Mouse (Mus musculus): ENCODE measurements around the gene Smim27.

Gene Smim27

DNA sequence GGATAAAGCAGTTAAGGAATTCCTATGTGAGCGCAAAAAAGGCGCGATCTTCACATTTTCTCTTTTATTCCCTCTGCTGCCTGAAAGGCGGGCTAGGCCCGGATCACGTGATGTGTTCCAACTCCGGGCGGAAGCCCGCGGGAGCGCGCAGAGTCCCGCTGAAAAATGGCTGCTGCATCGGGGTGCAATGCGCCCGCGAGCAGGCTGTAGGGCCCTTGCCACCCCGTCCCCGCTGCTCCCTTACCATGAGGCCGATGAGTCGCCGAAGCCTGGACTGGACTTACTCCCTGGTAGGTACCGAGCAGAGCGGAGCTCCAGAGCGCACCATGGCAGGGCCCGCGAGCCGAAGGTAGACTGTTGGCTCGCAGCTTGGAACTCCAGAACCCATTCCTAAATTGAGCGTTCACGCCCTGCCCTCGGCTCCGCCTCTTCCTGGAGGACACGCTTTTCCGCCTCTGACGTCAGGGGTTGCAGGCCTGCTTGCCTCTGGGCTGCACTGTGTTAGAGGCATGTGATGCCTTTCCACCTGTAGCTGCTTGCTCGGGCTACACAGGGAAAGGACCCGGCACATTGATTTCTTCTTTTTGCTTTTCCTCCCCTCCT, at the start of gene Smim27, which contains the start of gene Topors:
Smim27 (plus strand) TSS at position 150 of the 603 bp plus-strand sequence.
Topors (minus strand) TSS at position 421 of the 603 bp plus-strand sequence.
- peak; percentile 96 for DNase-seq (ENCODE audit: low read depth, low spot score)

DNA sequence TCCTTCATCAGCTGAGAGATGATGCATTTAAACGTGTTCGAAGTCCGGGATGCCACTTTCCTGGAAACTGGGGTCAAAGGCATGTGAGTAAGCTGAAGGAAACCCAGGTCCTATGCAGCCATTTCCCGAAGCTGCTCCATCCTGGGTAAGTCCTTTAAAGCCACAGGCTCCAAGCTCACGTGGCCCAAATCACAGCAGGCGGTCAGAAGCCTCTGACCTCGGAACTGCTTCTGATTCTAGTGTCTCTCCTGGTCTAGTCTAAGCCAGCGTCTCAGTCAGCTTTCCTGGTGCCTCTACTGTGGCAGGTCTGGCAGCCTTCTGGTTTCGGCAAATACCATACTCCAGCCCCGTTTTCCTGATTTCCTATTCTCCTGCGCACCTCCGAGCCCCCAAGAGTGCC, 48.9 kb upstream of the Smim27 start:
- no peak for DNase-seq (ENCODE audit: low read depth, low spot score)

DNA sequence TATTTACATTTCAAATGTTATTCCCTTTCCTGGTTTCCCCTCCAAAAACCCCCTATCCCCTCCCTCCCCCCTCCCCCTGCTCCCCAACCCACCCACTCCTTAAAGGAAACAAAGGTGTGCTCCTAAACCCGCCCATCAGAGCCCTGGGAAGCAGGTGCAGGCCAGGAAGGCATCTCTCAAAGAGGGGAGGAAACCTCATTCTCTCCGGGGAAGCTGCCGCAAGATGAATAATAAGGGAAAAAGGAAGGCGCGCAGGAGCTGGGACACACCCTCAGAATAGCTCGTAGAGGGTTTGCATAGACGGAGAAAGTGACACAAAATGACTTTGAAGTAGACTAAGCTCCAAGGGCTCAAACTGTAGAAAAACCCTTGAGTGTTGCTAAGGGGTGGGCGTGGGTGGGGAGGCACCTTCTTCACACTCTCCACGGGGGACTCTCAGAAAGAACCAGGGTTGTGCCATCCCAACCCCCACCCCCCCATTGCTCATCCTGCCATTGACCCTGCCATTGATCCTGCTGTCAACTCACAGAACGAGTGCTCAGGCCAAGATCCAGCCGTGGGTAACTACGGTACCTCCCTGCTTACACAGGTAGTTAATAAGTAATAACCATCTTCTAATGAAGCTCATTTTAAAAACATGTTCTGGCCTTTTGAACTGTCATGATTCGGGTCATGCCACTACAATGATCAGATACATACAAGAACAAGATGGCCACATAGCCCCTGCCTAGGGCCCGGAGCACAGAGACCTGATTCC, 48.2 kb upstream of the Smim27 start:
- DNase-seq (ENCODE audit: low read depth, low spot score): no peak

DNA sequence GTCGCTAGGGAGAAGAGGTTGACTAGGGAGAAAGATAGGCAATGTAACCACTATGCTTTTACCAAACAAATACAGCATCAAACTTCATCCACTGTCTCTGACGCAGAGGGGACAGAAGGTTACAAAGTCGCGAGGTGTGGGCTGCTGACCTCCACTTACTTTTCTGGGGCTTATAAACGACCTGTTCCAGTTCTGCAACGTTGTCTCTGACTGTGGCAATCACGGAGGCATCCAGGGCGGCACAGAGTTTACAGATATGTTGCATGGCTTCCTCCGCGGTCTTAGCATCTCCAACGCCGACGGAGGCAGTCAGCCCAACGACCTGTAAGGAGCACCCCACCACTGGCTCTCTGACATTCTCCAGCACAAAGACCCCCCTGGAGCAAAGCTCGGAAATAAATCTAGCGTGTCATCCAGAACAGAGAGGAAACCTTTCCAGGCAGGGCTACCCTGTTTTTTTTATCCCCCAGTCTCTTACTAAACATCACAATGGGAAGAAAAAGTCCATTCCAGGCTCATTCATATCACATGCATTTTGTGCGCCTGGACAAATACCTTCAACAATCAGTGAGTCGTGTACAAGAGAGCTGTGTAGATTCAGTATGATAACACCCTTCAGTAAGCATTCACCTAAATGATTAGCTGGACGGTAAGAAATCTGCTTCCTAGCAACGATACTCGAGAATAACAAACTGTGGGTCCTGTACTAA, 47.3 kb upstream of the Smim27 start:
- DNase-seq (ENCODE audit: low read depth, low spot score): no peak

DNA sequence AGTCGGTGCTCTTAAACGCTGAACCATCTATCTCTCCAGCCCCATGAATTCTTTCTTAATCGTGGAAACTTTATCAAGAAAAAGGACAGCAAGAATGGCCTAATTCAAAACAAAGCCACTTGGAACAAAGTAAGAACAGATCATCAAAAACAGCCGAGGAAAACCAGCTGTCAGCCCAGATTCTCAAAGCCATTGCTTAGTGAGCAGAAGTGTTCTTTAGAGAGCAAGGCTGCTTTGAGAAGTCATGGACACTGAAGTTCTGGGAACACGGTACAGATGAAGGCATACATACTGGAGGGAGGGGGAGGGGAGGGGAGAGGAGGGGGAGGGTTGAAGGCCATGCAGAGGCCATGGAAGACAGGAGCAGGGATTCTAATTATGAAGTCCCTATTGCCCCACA, 43.3 kb upstream of the Smim27 start:
- no peak for DNase-seq (ENCODE audit: low read depth, low spot score)

DNA sequence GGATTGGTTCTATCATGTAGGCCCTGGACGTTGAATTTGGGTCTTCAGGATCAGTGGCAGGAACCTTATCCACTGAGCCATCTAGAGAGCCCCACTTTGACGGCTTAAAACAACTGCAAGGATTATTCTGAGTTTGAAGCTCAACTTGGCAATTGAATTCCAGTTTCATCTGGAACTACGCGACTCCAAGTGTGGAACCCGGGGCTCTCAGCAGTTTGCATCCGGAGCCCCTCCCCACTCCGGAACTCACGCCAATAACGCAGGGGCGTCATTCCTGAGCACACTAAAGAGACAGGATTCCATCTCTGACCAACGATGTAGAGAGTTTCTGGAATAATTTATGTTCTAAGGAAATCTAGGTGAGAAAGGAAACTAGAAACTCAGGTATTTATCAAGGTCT, 42.2 kb upstream of the Smim27 start:
- no peak for DNase-seq (ENCODE audit: low read depth, low spot score)

DNA sequence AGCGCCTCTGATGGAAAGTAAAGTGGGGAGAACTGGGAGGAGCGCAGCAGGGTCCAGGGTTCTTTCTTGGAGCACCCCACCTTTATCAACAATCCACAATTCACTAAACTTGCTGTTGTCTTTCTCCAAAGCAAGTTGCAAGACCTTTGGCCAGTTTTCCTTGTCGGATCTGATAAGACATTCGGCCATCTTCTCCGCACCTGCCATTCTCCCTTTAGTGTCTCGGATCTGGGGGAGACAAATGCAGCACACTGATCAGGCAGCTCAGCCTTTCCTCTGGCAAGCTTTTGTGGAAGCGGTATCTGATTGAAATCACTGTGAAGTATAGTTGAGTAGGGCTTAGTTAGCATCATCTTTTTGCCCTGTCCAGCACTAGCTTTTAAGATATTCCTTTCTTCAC, 41.5 kb upstream of the Smim27 start:
- DNase-seq (ENCODE audit: low read depth, low spot score): no peak

DNA sequence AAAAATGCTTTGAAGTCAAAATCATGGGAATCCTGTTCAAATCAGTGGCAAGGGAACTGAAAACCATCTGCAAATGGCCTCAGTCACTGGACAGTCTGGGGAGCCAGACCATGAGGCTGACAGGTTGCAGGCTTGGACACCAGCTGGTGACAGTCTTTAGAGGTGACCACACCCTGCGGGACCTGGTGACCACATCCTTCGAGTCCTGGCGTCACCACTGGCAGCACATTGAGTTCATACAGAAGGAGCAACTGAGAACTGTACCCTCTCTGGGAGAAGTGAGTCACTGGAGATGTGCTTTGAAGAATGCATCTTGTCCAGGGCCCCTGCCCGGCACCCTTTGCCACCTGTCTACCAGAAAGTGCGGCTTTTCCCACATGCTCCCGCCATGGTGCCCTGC, 39.7 kb upstream of the Smim27 start:
- no peak for DNase-seq (ENCODE audit: low read depth, low spot score)

DNA sequence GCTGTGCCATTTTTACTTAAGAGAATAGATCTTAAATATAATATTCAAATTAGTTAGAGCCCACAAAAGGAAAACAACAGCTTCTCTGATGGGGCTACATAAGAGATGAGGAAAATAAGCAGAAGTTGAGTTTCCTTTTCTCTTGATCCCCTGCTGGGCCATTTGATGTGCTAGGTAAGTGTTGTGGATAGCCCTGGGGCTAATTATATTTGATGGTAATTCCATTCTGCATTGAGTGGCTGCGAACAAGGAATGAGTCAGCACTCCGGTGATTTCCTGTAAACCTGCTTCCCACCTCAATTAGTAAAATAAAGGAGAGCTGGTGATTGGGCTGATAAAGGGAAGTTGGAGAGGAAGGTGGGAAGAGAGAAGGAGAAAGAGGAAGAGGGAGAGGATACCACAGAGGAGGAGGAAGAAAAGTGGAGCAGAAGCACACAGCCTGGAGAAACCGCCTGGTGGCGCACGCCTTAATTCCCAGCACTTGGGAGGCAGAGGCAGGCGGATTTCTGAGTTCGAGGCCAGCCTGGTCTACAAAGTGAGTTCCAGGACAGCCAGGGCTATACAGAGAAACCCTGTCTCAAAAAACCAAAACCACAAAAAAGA, 36.2 kb upstream of the Smim27 start:
- no peak for DNase-seq (ENCODE audit: low read depth, low spot score)

DNA sequence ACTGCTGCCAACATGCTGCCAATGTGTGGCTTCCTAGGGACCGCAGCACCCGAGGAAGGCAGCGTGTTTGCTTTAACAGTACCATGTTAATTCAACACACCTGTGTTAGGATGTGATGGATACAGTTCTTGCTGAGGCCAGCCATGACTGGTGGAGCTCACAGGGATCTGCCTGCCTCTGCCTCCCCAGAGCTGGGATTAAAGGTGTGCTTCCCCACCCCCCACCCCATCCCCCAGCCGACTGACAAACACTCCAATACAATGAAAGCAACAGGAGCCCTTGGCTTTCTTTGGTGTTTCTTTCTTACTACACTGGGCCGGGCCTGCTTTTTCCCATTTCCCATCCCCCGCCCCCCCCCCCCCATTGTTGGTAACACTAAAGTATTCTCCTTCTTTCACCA, 35.1 kb upstream of the Smim27 start:
- no peak for DNase-seq (ENCODE audit: low read depth, low spot score)

DNA sequence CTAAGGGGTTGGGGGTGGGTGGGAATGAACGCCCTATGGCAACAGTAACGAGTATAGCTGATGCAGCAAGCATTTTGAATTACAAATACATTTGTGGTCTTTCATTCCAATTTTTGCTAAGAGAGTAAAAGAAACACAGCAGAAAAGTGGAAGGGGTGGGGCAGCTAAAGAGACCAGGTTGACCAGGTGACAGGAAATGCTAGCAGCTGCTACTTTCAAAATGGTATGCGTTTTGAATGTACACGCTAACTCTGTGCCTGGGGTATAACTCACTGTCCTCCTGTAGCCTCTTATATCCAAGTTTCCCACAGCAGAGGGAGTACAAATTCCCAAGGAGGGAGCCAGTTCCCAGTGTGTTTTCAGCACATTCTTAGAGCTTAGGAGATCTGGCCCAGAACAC, 32.5 kb upstream of the Smim27 start:
- DNase-seq (ENCODE audit: low read depth, low spot score): peak; percentile 29

DNA sequence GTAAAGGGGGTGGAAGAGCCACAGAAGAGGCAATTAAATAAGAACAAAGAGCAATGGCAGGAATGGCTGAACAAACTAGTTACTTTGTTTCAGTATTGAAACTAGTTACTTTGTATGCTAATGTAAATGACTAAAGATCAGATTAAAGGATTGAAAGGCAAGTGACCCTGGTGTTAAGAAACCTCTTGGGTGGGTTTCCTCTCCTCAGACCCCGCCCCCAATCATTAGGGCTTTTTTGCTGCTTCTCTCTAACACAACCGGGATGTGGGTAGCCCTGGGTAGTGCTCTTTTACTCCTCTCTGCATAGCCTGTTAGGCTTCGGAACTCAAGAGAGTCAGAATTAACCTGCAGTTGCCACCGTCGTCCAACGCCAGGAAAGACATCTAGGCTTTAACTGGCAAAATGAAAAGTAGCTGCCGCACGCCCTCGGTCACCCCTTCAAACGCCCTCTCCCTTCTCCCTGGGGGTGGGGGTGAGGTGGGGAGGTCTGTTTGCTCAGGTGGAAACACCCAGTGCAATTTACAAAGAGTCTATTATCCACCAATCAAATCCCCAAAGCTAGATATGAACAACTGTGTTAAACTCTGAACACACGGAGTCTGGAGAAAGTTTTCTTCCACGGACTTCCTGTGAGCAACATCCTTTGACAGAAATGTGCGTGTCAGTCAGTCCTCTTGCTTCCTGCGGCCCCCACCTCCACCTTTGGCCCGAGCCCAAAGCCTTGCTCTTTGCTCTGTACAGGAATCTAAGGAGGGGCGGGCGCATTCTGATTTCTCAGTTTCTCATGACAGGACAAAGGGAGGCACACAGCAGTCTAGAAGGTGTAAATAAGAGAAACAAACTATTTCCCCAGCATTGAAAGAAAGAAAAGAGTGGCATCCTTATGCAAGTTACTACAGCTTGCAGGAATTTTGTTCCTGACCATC, 30.6 kb upstream of the Smim27 start:
- peak; percentile 72 for DNase-seq (ENCODE audit: low read depth, low spot score)

DNA sequence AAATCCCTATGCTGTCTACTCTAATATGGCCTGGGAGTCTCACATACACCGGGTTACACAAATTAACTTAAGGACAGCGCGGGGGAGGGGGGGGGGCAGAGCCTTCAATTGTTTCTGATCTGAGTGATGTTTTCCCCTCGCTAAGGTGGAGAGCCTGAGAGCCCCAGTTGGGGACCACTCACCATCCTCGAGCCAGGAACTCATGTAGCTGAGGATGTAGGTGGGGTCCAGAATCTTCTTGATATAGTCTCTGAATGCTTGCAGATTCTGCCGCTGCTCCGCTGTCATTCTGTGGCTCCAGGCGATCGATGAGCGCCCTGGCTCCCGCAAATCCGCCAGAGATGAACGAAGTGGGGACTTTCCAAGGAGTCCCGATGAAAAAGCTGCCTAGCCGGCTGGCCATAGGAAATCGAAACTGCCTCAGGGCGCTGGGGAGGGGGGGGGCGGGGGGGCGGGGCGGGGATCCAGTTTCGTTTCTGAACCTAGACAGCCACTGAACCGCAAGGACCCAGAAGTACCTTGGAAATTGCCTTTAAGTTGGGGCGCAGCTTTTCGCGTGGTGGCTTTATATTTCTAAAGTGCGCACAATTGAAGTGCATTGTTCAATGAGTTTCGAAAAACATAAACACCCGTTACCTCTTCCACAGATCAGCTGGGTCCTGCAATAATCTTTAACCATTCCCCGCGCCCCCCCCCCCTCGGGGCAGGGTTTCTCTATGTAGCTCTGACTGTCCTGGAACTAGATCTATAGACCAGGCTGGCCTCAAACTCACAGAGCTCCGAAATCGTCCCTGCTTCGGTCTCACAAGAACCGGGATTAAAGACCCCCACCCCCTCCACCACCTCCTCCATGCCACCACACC, 29.7 kb upstream of the Smim27 start, which contains the start of gene Ddx58:
Ddx58 (minus strand) TSS at position 420 of the 863 bp plus-strand sequence.
- peak; percentile 73 for DNase-seq (ENCODE audit: low read depth, low spot score)

DNA sequence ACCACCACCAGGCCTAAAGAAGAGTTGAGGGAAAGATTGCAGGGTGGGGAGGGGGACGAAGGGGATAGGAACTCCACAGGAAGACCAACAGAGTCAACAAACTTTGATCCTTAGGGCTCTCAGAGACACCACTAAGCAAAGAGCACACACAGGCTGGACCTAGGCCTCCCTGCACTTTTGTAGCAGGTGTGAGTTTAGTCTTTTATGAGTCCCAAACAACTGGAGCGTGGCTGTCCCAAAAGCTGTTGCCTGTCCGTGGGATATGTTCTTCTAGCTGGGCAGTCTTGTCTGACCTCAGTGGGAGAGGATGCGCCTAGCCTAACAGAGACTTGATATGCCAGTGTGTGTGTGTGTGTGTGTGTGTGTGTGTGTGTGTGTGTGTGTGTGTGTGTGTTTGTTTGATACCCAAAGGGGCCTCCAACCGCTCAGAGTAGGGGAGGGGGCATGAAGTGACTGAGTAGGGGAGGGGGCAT, 29.1 kb upstream of the Smim27 start:
- peak; percentile 23 for DNase-seq (ENCODE audit: low read depth, low spot score)

DNA sequence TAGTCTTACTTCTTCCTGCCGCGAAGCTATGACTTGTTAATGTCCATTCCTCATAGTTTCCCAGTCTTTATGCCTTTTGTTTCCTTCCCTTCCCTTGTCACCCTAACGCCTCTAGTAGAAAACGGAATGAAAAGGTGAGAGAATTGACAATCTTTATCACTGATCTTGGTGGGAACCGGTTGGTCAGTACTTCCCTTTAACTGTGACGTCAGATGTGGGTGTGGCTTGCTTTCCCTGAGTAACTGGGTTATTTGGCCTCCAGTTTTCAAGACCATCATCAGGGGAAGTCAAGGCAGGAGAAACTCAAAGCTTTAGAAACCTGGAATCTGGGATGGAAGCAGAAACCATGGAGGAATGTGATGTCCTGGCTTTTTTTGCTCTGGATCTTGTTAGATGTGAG, 27.5 kb upstream of the Smim27 start:
- no peak for DNase-seq (ENCODE audit: low read depth, low spot score)

DNA sequence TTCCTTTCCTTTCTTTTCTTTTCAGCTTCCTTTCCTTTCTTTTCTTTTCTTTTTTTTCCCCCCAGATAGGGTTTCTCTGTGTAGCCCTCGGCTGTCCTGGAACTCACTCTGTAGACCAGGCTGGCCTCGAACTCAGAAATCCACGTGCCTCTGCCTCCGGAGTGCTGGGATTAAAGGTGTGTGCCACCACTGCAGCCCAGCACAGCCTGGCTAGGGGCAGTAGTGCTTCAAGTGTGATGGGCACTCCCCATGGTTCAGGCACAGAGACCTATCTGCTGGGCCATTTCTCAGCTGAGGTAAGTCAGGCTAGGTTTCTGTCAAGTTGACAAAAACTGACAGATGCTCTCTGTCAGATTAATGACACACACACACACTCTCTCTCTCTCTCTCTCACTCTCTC, 26.4 kb upstream of the Smim27 start:
- DNase-seq (ENCODE audit: low read depth, low spot score): no peak

DNA sequence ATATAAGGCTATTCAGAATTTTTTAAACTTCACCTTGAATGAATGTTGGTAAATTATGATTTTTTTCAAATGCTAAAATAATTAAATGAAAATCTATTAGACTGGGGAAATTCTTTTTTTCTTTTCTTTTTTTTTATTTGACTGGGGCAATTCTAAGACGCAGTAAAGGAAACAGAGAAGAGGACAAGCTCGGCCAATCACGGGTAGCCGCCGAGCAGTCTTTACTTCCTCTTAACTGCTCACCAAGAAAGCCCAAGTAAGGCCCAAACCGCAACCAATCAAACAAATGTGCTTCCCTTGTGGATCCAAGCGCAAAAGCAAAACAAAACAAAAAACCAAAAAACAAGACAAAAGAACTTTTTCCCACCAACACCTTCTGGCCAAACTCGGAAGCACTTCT, 25.3 kb upstream of the Smim27 start:
- DNase-seq (ENCODE audit: low read depth, low spot score): peak; percentile 8

DNA sequence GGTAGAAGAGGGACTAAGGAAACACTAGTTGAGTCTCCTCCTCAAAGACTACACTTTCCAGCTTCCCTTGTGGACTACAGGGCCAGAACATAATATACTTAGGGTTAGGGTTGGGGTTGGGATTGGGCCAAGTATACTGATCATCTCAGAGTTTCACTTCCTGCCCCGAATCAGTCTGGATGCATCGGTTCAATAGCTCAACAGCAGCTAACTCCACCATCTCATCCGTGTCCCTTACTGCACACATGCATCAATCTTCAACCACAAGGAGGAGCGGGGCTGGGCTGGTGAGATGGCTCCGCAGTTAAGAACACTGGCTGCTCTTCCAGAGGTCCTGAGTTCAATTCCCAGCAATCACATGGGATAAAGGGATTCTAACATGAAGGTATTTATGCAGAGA, 18.4 kb upstream of the Smim27 start:
- DNase-seq (ENCODE audit: low read depth, low spot score): no peak

DNA sequence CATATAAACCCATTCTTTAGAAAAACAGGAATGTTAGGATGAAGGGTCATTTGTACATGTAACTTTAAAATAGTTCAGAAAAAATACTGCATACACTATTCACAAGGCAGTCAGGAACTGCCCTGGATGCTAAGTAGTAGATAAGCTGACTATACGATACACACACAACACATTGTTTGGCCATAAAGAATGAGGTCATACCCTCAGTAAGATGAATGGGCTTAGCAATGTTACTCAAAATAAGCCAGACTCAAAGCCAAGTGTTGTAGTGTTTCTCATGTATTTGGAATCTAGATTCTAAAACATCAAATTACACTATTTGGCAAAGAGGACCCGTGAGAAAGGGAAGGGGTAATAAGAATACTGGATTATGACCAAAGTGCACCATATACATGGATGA, 15.6 kb upstream of the Smim27 start:
- no peak for DNase-seq (ENCODE audit: low read depth, low spot score)
